Mouse (Mus musculus) liver, embryonic 16.5 days (tissue): ENCODE data around the gene Pomc. TPM values are rescaled to one million over a fixed set of nuclear protein-coding genes. Genes with fewer than 3 reads are reported as not detected.

ENCODE experiments used
- ATAC-seq: fragments of 200-750 bp; cut with Nextera tagmentation; 2 replicates; pipeline ENCODE4 v1.8.0; 2017; ENCODE audit warnings: low read depth, mild to moderate bottlenecking, moderate number of reproducible peaks, moderate library complexity
- H3K27ac ChIP-seq: fragments of 300-500 bp; sonication (generic); 2 replicates; pipeline ENCODE4 v1.5.1; 2014; ENCODE audit warnings: mild to moderate bottlenecking, low read length
- H3K27me3 ChIP-seq: fragments of 300-500 bp; sonication (generic); 2 replicates; pipeline ENCODE4 v1.6.1; 2014; ENCODE audit warnings: low read depth, low read length, mixed read lengths; ENCODE audit not compliant: control insufficient read depth, insufficient read depth
- H3K36me3 ChIP-seq: fragments of 300-500 bp; sonication (generic); 2 replicates; pipeline ENCODE4 v1.6.1; 2014; ENCODE audit warnings: mild to moderate bottlenecking; ENCODE audit not compliant: control insufficient read depth, insufficient read depth
- H3K4me1 ChIP-seq: fragments of 300-500 bp; sonication (generic); 2 replicates; pipeline ENCODE4 v1.6.1; 2014; ENCODE audit warnings: low read depth, low read length, mixed read lengths; ENCODE audit not compliant: control insufficient read depth
- H3K4me2 ChIP-seq: fragments of 300-500 bp; sonication (generic); 2 replicates; pipeline ENCODE4 v1.6.1; 2014; ENCODE audit warnings: low read depth, low read length, mixed read lengths
- H3K4me3 ChIP-seq: fragments of 300-500 bp; sonication (generic); 2 replicates; pipeline ENCODE4 v1.5.1; 2014; ENCODE audit warnings: low read depth, mild to moderate bottlenecking, low read length
- H3K9ac ChIP-seq: fragments of 300-500 bp; sonication (generic); 2 replicates; pipeline ENCODE4 v1.6.1; 2014; ENCODE audit warnings: low read depth, low read length
- H3K9me3 ChIP-seq: fragments of 300-500 bp; sonication (generic); replicated peaks from 2 replicates; pipeline ENCODE4 v1.6.1; 2016; ENCODE audit warnings: low read length; ENCODE audit not compliant: control insufficient read depth
- WGBS: fragments of 180-500 bp; shearing (Covaris S2); extraction: QIAGEN DNeasy Blood & Tissue Kit; methylation state at CpG from one replicate; pipeline ENCODE4 v1.1.7; 2014; ENCODE audit not compliant: insufficient replicate concordance; 5-methylcytosine and 5-hydroxymethylcytosine counted together
- polyA plus RNA-seq: library from polyadenylated mRNA; unstranded; fragments of >200 nt; fragmentation: Nextera tagmentation; extraction: Ambion mirVana; gene quantifications from 2 replicates; pipeline ENCODE4 v1.2.1, GENCODE M21; 2015

Gene Pomc
- polyA plus RNA-seq, 1 experiment from 2014 or later, result 0.34 TPM

DNA sequence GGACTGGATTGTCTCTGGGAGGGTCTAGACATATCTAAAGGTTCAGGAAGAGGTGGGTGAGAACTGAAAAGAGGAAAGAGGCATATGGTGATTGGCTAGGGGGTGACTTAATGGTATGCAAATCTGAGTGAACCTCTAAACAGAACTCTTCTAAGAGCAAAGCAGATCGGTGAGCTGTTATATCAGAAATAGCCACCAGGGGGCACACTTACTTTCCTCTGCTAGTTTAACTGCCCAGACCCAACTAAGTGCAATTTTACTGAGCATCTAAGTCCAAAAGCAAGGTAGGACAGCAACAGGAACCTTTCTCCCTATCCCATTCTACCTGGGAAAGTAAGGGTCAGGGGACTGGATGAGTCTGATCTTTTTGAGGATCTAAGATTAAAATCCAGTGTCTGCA, 29.0 kb downstream of the Pomc start:
- no peak overlapping the region for H3K9ac ChIP-seq
- H3K4me2 ChIP-seq, result no peak overlapping the region
- H3K27ac ChIP-seq, result no peak overlapping the region
- peaks cover 5% of the 10 kb centered on the region for H3K4me1 ChIP-seq
- 0% methylated on average over 1 of the region's 1 CpGs for WGBS
- H3K27me3 ChIP-seq, result peaks cover 9% of the 10 kb centered on the region
- no peak overlapping the region for H3K4me3 ChIP-seq
- no peak for ATAC-seq
- no peaks in the 10 kb centered on the region for H3K9me3 ChIP-seq
- no peaks in the 10 kb centered on the region for H3K36me3 ChIP-seq

DNA sequence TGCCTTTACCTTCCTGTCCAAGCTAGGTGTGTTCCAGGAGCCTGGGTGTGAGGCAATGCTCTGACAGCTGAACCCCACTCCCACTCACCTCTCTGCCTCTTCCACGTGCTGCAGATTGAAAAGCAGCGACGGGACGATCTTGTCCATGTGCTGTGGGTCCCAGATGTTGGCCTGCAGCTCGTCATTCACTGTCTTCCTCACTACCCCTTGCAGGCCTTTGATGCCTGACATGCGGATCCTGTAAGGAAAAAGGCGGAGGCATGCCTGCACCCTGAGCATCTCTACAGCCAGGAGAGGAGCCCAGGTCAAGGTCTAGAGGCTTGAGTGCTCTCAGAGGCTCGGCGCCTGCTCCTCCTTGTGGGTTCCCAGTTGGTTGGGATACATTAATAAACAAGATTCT, 29.7 kb downstream of the Pomc start:
- Histone ChIP-seq H3K27me3 (peaks cover 9% of the 10 kb centered on the region), H3K4me1 (peaks cover 5% of the 10 kb centered on the region), H3K4me2 (no peak overlapping the region), H3K4me3 (no peak overlapping the region), H3K9ac (no peak overlapping the region), H3K36me3 (no peaks in the 10 kb centered on the region), H3K27ac (no peak overlapping the region), H3K9me3 (no peaks in the 10 kb centered on the region)
- WGBS, result 60% methylated on average over 9 of the region's 9 CpGs
- ATAC-seq, result no peak

DNA sequence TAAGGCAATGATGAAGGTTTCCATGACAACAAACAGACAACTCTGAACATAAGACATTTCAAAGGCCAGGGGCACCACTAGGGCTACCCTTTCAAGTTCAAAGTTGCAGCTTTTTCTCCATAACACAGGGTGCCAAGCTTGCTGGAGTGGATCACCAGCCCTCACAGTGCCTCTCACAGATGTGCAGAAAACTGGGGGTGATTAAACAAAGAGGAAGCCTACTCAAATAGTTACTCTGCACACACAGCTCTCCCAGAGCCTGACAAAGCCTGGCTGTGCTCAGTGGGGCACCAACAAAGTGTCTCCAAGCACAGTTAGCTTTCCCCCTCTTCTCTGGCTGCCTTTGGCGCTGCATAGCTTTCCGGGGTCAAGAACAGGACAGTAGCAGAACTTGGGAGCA, 35.2 kb downstream of the Pomc start:
- Histone ChIP-seq H3K4me1 (no peaks in the 10 kb centered on the region), H3K27ac (no peak overlapping the region), H3K4me3 (no peak overlapping the region), H3K9me3 (no peaks in the 10 kb centered on the region), H3K4me2 (no peak overlapping the region), H3K27me3 (no peaks in the 10 kb centered on the region), H3K36me3 (no peaks in the 10 kb centered on the region), H3K9ac (no peak overlapping the region)
- 32% methylated on average over 2 of the region's 2 CpGs for WGBS
- ATAC-seq, result no peak

DNA sequence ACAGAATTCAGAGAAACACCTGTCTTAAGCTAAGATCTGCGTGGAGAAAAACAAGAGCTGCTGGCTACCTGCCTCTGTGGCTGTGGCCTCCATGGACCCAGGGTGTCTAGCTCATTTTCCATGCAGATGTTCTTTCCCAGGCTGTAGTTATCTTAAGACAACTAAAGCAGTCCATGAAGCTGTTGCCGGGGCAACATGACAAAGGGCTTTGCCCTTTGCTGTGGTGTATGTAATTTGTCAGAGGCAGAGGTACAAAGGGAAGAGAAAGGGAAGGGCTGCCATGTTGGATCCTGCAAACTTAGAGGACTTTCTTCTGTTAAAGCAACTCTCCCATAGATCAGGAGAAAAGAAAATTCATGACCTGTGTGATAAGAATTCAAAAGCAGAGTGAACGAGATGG, 36.3 kb downstream of the Pomc start:
- Histone ChIP-seq H3K9ac (no peak overlapping the region), H3K36me3 (no peaks in the 10 kb centered on the region), H3K4me1 (no peaks in the 10 kb centered on the region), H3K9me3 (no peaks in the 10 kb centered on the region), H3K27ac (no peak overlapping the region), H3K27me3 (no peaks in the 10 kb centered on the region), H3K4me2 (no peak overlapping the region), H3K4me3 (no peak overlapping the region)
- no peak for ATAC-seq
- WGBS, result 73% methylated on average over 3 of the region's 3 CpGs

DNA sequence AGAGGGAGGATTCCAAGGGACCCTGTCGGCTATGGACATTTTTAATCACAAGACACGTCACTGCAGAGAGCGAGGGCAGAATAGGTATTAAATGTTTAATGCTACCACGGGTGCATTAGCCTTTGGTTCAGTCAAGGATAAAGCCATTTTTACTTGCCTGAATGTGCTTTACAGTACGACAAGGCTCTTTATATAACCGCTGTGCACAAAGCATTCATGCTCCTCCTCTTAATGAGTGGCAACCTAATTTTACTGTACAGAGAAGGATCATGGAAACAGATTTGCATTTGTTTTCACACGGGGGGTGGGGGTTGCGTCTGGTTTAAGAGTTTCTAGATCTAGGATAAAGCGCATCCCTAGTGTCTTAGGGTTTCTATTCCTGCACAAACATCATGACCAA, 42.0 kb downstream of the Pomc start:
- no peaks in the 10 kb centered on the region for H3K4me1 ChIP-seq
- no peak overlapping the region for H3K27ac ChIP-seq
- H3K4me3 ChIP-seq, result no peak overlapping the region
- WGBS, result 62% methylated on average over 9 of the region's 9 CpGs
- H3K9ac ChIP-seq, result no peak overlapping the region
- no peak overlapping the region for H3K4me2 ChIP-seq
- no peaks in the 10 kb centered on the region for H3K36me3 ChIP-seq
- ATAC-seq, result no peak
- no peaks in the 10 kb centered on the region for H3K27me3 ChIP-seq
- H3K9me3 ChIP-seq, result no peaks in the 10 kb centered on the region

DNA sequence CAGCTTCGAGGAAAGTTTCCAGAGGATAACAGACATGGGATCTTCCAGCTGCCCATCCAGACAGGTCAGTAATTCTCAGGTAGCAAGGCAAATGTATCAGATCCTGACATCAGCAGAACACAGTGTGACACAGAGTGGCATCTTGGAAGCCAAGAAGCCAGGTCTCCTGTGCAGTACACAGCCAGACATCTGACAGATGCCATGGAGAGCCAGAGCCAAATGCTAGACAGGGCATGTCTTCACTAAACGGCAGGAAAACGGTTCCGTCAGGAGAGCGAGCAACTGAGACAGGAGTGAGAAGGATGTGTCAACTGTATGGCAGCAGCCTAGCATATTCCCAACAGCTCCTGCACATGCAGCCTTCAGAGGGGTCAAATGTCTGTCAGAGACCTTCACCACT, 45.7 kb downstream of the Pomc start:
- Histone ChIP-seq H3K4me3 (no peak overlapping the region), H3K4me2 (no peak overlapping the region), H3K9ac (no peak overlapping the region), H3K27me3 (no peaks in the 10 kb centered on the region), H3K9me3 (no peaks in the 10 kb centered on the region), H3K4me1 (no peaks in the 10 kb centered on the region), H3K36me3 (no peaks in the 10 kb centered on the region), H3K27ac (no peak overlapping the region)
- no peak for ATAC-seq
- WGBS, result 75% methylated on average over 5 of the region's 5 CpGs

DNA sequence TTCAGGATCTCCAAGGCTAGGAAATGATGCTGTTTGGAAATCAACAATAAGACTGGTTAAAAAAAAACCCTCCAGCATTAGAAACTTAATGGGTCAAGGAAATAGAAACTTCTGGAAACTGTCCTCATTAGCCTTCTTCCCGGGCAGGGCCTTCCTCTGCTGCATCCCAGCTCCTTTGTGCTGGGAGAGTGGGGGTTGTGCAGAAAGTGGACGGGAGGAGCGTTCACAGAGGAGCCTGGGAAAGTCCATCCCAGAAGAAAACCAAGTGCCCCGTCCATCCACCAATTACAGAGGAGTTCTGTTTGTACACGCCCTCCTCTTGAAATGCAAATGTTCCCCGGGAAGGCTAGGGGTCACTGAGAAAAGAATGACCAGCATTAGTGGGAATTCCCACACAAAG, 49.9 kb downstream of the Pomc start:
- no peak for ATAC-seq
- WGBS, result 24% methylated on average over 6 of the region's 6 CpGs
- no peak overlapping the region for H3K4me3 ChIP-seq
- no peaks in the 10 kb centered on the region for H3K4me1 ChIP-seq
- H3K4me2 ChIP-seq, result no peak overlapping the region
- no peak overlapping the region for H3K9ac ChIP-seq
- H3K36me3 ChIP-seq, result no peaks in the 10 kb centered on the region
- no peaks in the 10 kb centered on the region for H3K27me3 ChIP-seq
- no peaks in the 10 kb centered on the region for H3K9me3 ChIP-seq
- no peak overlapping the region for H3K27ac ChIP-seq

DNA sequence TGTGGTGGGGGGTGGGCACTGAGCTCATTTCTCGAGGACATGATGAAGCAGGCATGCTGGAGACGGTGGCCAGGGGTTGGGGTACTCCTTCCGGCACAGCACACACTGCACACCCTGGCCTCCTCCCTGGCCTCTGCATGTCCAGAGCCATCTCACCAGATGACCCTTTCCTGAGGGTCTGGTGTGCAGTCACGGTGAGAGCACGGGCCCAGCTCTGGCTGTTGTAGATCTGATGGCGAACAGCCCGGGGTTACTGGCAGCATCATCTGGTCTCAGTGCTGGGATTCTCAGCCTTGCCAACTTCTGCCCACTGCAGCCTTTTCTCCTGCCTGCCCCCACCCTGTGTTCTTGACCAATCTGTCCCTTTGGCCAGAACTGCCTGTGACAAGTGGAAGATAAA, 51.3 kb downstream of the Pomc start:
- ATAC-seq, result no peak
- no peaks in the 10 kb centered on the region for H3K36me3 ChIP-seq
- no peaks in the 10 kb centered on the region for H3K4me1 ChIP-seq
- no peaks in the 10 kb centered on the region for H3K27me3 ChIP-seq
- no peak overlapping the region for H3K4me2 ChIP-seq
- WGBS, result 75% methylated on average over 7 of the region's 7 CpGs
- H3K27ac ChIP-seq, result no peak overlapping the region
- no peaks in the 10 kb centered on the region for H3K9me3 ChIP-seq
- H3K9ac ChIP-seq, result no peak overlapping the region
- no peak overlapping the region for H3K4me3 ChIP-seq

DNA sequence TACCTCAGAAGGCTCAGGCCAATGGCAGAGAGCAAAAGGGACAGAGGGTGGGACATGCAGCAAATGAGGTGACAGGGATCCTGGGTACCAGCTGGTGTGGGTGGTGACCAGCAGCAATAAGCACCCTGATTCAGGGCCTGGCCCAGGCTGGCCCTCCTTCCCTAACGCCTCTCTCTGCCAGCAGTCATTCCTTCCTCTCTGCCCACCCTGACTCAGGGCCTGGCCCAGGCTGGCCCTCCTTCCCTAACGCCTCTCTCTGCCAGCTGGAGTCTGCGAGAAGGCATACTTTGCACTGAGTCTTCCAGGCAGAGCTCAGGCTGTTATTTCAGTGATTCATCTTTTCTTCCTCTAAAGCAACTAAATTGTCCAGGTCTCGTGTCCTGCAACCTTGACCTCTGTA, 52.4 kb downstream of the Pomc start:
- no peak overlapping the region for H3K27ac ChIP-seq
- H3K9ac ChIP-seq, result no peak overlapping the region
- 46% methylated on average over 4 of the region's 4 CpGs for WGBS
- H3K36me3 ChIP-seq, result no peaks in the 10 kb centered on the region
- no peaks in the 10 kb centered on the region for H3K27me3 ChIP-seq
- ATAC-seq, result no peak
- no peaks in the 10 kb centered on the region for H3K9me3 ChIP-seq
- no peak overlapping the region for H3K4me2 ChIP-seq
- H3K4me3 ChIP-seq, result no peak overlapping the region
- no peaks in the 10 kb centered on the region for H3K4me1 ChIP-seq

DNA sequence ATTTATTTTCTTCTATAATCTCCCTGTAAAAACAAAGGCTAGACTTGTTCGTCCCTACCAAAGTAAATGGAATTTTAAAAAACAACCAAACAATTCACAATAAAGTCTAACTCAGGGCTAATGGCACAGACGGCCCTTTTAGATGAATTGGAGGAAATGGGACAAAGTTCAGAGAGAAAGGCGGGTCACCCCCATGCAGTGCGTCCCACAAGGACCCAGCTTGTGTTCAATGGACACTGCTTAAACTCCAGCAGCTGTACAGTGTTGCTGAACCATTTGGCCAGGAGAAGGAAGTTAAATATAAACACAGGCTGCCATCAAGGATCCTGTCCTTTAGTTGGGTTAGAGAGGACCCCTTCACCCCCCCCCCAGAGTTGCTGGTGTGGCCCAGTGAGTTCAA, 53.0 kb downstream of the Pomc start:
- H3K27ac ChIP-seq, result no peak overlapping the region
- no peaks in the 10 kb centered on the region for H3K4me1 ChIP-seq
- no peaks in the 10 kb centered on the region for H3K36me3 ChIP-seq
- no peaks in the 10 kb centered on the region for H3K9me3 ChIP-seq
- H3K4me2 ChIP-seq, result no peak overlapping the region
- no peak overlapping the region for H3K4me3 ChIP-seq
- H3K9ac ChIP-seq, result no peak overlapping the region
- ATAC-seq, result no peak
- H3K27me3 ChIP-seq, result no peaks in the 10 kb centered on the region
- 25% methylated on average over 4 of the region's 4 CpGs for WGBS
